Mouse (Mus musculus) limb, embryonic 14.5 days (tissue): ENCODE data around the gene Gm49383. TPM values are rescaled to one million over a fixed set of nuclear protein-coding genes. Genes with fewer than 3 reads are reported as not detected.

Experiments
- ATAC-seq: fragments of 200-750 bp; cut with Nextera tagmentation; 2 replicates; pipeline ENCODE4 v1.8.0; 2017; ENCODE audit warnings: low read depth, moderate number of reproducible peaks, moderate TSS enrichment; ENCODE audit not compliant: low FRiP score
- DNase-seq: peaks from one replicate; pipeline ENCODE4 v3.0.0-alpha.2; 2015; ENCODE audit warnings: low spot score
- H3K27ac ChIP-seq: fragments of 300-500 bp; sonication (generic); replicated peaks from 2 replicates; pipeline ENCODE4 v1.5.1; 2014; ENCODE audit warnings: low read depth, mild to moderate bottlenecking, low read length, moderate library complexity, mixed read lengths
- H3K27me3 ChIP-seq: fragments of 300-500 bp; sonication (generic); 2 replicates; pipeline ENCODE4 v1.6.1; 2014; ENCODE audit warnings: low read length, mixed read lengths; ENCODE audit not compliant: control insufficient read depth, insufficient read depth
- H3K36me3 ChIP-seq: fragments of 300-500 bp; sonication (generic); 2 replicates; pipeline ENCODE4 v1.6.1; 2014; ENCODE audit warnings: mild to moderate bottlenecking, low read length, moderate library complexity, mixed read lengths; ENCODE audit not compliant: control insufficient read depth, insufficient read depth
- H3K4me1 ChIP-seq: fragments of 300-500 bp; sonication (generic); 2 replicates; pipeline ENCODE4 v1.6.1; 2014; ENCODE audit warnings: antibody characterized with exemption, low read length, mixed read lengths; ENCODE audit not compliant: control insufficient read depth, insufficient read depth
- H3K4me2 ChIP-seq: fragments of 300-500 bp; sonication (generic); replicated peaks from 2 replicates; pipeline ENCODE4 v1.6.1; 2014; ENCODE audit warnings: low read depth, mild to moderate bottlenecking, low read length, moderate library complexity; ENCODE audit not compliant: severe bottlenecking
- H3K4me3 ChIP-seq: fragments of 300-500 bp; sonication (generic); replicated peaks from 2 replicates; pipeline ENCODE4 v1.5.1; 2014; ENCODE audit warnings: low read length
- H3K9ac ChIP-seq: fragments of 300-500 bp; sonication (generic); 2 replicates; pipeline ENCODE4 v1.6.1; 2014; ENCODE audit warnings: mild to moderate bottlenecking, low read depth, low read length, moderate library complexity; ENCODE audit not compliant: severe bottlenecking
- H3K9me3 ChIP-seq: fragments of 300-500 bp; sonication (generic); 2 replicates; pipeline ENCODE4 v1.6.1; 2016; ENCODE audit warnings: low read length; ENCODE audit not compliant: control insufficient read depth
- POLR2A ChIP-seq: fragments of 200-500 bp; IDR thresholded peaks from 2 replicates; pipeline ENCODE4 v1.8.0; 2012; ENCODE audit warnings: inconsistent platforms, mild to moderate bottlenecking, moderate library complexity, borderline replicate concordance; ENCODE audit not compliant: insufficient read depth, insufficient read length; ENCODE audit errors: extremely low read depth
- WGBS: fragments of 180-500 bp; shearing (Covaris S2); extraction: QIAGEN DNeasy Blood & Tissue Kit; methylation state at CpG from one replicate; pipeline ENCODE4 v1.1.7; 2014; 5-methylcytosine and 5-hydroxymethylcytosine counted together
- polyA plus RNA-seq, 2 experiments: library from polyadenylated mRNA; depleted of rRNA in 1 of 2; stranded (reverse) in 1 of 2; unstranded in 1 of 2; fragments of >200 nt; fragmentation: Nextera tagmentation in 1 of 2; extraction: Ambion mirVana in 1 of 2; gene quantifications; 2 replicates each; pipeline versions ENCODE4 v1.2.1 to v1.2.3; 2012 to 2014

Gm49383 gene
- polyA plus RNA-seq, 2 experiments: 7.6 to 21.8 TPM

DNA sequence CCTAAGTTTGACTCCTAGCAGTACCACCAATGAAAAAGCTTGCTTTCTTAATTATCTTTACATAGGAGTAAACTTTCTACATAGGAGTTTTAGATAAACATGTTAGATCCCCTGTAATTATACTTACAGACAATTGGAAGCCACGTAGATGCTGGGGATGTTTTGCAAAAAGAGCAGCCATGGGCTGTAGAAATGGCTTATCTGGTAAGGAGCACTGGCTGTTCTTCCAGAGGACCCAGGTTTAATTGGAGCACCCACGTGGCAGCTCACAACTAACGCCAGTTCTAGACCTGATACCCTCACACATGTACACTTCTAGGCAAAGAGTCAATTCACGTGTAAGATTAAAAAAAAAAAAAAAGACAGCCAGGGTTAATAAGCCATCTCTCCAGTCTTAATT lies 15.1 kb downstream of the Gm49383 start:
- WGBS: 90% methylated on average over 4 of the region's 4 CpGs
- Histone ChIP-seq H3K9ac (no peak overlapping the region), H3K27ac (no peak overlapping the region), H3K4me3 (no peak overlapping the region), H3K36me3 (peaks cover 22% of the 10 kb centered on the region), H3K4me1 (peaks cover 11% of the 10 kb centered on the region), H3K27me3 (no peaks in the 10 kb centered on the region), H3K9me3 (no peaks in the 10 kb centered on the region), H3K4me2 (no peak overlapping the region)
- ATAC-seq (no peak), DNase-seq (no peak)
- TF ChIP-seq POLR2A: no peak

DNA sequence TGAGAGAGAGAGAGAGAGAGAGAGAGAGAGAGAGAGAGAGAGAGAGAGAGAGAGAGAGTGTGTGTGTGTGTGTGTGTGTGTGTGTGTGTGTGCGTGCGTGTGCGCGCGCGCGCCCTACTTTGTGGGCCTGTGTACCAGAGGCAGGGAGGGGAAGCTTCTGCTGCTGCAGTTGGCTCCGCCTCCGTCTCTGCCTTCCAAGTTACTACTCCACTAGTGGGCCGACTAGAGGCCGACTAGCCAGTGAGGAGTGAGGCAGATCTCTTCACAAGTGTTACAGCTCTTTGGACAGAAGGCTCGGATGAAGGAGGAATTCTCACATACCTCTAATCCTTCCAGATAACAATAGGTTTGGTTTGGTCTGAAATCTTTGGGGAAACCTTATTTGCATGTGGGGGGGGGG lies 17.5 kb downstream of the Gm49383 start:
- DNase-seq: no peak

DNA sequence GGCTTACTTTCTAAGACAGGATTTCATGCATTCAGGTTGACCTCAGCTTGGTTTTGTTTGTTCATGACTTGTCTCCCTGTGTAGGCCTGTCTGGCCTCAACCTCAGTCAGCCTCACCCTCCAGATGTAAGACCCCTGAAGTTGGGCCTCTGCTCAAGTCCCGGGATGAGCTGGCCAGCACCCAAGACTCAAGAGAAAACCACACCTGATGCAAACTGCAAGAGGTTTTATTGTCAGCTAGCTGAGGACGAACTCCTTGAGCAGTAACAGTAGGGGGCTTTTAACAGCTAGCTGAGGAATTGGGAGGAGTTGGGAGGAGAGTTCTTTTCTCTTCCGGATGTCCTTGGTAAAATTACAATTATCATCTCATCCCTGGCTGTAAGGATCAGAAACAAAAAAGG lies 19.4 kb downstream of the Gm49383 start:
- ATAC-seq (no peak), DNase-seq (no peak)
- H3K9me3 ChIP-seq: no peaks in the 10 kb centered on the region
- no peaks in the 10 kb centered on the region for H3K27me3 ChIP-seq
- H3K4me2 ChIP-seq: no peak overlapping the region
- H3K9ac ChIP-seq: no peak overlapping the region
- no peaks in the 10 kb centered on the region for H3K4me1 ChIP-seq
- peaks cover 15% of the 10 kb centered on the region for H3K36me3 ChIP-seq
- no peak overlapping the region for H3K27ac ChIP-seq
- H3K4me3 ChIP-seq: no peak overlapping the region
- no peak for TF ChIP-seq POLR2A
- 73% methylated on average over 3 of the region's 3 CpGs for WGBS

More for the DNA sequence above, 17.5 kb downstream of the Gm49383 start:
- WGBS: 68% methylated on average over 12 of the region's 12 CpGs
- Histone ChIP-seq H3K9ac (no peak overlapping the region), H3K9me3 (no peaks in the 10 kb centered on the region), H3K4me1 (peaks cover 2% of the 10 kb centered on the region; the same call in 1 of the 2 replicates), H3K4me3 (no peak overlapping the region), H3K27me3 (no peaks in the 10 kb centered on the region), H3K4me2 (no peak overlapping the region), H3K27ac (no peak overlapping the region), H3K36me3 (peaks cover 16% of the 10 kb centered on the region)
- TF ChIP-seq POLR2A: no peak
- ATAC-seq: no peak

DNA sequence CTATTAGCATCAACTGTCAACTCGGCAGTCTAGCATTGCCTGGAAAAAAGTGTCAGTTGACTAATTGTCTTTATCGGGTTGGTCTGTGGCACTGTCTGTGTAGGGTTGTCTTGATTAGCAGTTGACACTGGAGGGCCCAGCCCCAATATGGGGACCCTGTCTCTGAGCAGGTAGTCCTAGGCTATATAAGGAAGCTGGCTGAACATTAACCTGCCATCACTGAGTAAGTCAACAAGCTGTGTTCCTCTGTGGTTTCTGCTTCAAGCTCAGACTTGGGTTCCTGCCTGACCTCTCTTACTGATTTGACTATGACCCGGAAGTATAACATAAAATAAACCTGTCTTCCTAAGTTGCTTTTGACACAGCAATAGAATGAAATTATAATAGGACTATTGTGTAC lies 20.9 kb downstream of the Gm49383 start:
- peaks cover 4% of the 10 kb centered on the region for H3K36me3 ChIP-seq
- ATAC-seq: no peak
- DNase-seq: no peak
- H3K9ac ChIP-seq: no peak overlapping the region
- no peaks in the 10 kb centered on the region for H3K4me1 ChIP-seq
- no peak overlapping the region for H3K4me3 ChIP-seq
- TF ChIP-seq POLR2A: no peak
- no peak overlapping the region for H3K27ac ChIP-seq
- no peaks in the 10 kb centered on the region for H3K27me3 ChIP-seq
- 97% methylated on average over 3 of the region's 3 CpGs for WGBS
- no peak overlapping the region for H3K4me2 ChIP-seq
- no peaks in the 10 kb centered on the region for H3K9me3 ChIP-seq

DNA sequence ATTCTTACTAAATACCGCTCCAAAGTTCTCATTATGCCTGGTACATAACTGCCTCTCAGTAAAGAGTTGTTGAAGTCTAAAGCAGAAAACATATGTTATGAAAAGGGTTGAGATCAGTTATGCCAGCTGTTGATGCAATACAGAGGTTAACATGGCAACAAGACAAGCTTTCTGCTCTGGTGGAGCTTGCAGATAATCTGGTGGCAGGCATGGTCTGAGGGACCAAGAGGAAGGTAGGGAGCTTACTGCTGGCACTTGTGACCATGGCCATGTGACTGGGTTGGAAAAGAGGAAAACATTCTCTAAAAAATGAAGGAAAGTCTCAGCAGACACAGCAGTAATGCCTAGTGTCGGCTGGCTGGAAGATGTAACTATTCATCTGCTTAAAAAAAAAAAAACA lies 25.6 kb downstream of the Gm49383 start:
- TF ChIP-seq POLR2A: no peak
- no peaks in the 10 kb centered on the region for H3K9me3 ChIP-seq
- ATAC-seq: no peak
- H3K4me2 ChIP-seq: no peak overlapping the region
- no peak overlapping the region for H3K27ac ChIP-seq
- 100% methylated on average over 2 of the region's 2 CpGs for WGBS
- DNase-seq: no peak
- H3K36me3 ChIP-seq: peaks cover 3% of the 10 kb centered on the region
- no peak overlapping the region for H3K9ac ChIP-seq
- no peak overlapping the region for H3K4me3 ChIP-seq
- 0 out of 2 replicates have a peak, but pooled peaks cover 3% of the 10 kb centered on the region for H3K4me1 ChIP-seq
- H3K27me3 ChIP-seq: no peaks in the 10 kb centered on the region
